Mouse (Mus musculus): Measurements from ENCODE around the gene Arhgap6.

Arhgap6 gene

DNA sequence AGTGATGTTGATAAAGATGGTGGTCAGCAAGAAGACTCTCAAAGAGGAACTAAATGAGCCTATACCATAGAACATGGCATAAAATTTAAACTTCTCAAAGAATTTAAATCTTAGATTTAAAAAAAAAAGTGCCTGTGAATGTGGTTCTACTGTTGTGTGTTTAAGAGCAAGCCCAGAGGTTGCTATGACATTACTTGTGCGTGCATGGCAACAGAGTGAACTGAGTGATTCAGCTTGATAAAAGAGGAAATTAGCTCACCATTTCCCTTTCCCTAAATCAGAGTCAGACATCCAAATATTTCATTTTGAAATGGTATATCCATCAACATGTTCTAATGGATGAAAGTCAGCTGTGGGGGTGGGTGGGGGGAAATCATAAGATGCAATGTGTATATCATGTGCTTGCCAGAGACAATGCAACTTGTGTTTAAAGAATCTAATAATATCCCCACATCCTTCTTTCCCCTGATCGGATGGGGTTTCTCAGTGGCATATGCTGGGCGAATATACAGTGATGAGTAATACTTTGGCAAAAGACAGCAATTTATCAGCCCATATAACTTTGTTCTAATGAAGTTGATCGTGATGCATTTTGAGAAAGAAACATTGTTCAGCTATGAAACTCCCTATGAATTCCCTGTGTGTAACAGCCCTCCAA is 328.3 kb downstream of the Arhgap6 start:
- DNase-seq: no peak

DNA sequence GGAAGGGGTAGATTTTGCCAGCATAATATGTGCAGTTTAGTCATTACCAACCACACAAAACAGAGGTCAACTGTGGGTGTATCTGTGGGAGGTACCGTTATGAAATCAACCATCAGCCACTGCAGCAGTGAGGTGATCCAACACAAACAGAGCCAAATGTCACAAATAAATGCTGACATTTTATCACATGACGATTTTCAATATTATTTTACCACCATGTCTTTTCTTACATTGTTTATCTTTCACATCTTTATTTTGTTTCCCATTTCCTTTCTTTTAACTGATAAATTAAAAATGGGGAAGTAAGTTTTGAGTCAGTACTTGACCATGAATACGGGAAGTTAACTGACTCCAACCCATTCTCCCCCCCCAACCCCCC is 328.9 kb downstream of the Arhgap6 start:
- no peak for DNase-seq

DNA sequence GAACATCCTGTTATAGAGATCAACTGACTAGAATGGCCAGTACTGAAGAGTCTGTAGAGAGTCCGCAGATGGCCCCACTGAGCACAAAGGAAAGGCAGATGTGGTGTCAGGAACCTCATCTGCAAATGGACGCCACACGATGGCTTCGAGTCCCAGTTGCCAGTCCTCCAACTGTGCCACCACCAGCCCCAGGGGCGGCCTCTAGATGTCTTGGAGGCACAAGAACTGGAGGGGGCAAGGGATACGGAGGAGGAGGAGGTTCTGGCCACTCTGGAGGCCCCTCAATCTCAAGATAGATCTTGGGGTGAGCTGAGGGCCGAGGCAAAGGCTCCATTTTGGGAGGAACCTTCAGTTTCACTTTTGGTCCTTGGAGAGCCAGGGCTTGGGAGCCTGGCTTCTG is 344.9 kb downstream of the Arhgap6 start:
- no peak for DNase-seq

DNA sequence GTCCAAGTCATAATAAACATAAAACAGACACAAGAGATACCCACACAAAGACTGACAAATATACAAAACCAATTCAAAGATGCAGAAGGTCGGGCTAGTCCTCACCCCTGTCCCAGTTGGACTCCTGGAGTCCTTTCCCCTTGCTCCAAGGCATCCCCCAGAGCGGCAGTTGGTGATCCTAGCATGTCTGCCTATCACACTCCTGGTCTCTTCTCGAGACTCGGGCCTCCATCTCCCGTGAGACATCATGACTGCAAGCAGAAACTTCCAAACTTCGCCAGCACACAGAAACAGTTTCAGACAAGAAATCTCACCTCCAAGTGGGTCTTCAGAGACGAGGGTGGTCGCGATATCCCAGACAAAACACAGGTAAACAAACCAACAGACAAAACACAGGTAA is 345.6 kb downstream of the Arhgap6 start:
- no peak for DNase-seq

DNA sequence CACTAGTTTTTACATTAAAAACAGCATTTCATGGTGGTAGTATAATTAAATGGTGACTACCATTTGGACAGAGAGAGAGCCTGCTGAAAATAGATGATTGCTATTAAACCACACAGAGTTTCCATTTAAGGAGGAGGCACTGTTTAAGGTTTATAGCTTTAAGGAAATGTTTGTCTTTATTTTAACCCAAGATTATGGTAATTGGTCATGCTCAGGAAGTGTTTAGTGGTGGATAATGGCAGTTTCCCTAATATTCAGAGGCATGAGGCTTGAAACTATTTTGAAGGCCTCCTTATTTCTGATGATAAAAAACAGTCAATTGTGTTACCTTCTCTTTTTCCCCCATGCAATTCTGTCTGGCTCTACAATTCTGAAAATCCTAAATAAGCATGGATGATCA is 358.9 kb downstream of the Arhgap6 start:
- no peak for DNase-seq

DNA sequence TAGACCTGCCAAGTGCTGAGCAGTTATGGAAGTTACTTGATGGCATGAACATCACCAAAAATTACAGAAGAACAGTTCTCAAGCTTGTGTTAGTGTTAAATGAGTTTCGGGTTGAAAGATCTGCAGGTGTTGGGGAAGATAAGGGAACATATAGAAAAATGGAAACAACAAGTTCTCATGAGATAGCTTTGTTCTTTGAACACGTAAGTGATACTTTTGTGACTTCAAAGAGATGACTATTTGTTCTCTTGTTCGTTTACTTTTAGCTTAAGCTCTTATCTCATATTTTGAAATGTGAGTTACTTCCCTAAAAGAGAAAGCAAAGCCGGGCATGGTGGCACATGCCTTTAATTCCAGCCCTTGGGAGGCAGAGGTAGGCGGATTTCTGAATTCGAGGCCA is 363.5 kb downstream of the Arhgap6 start:
- DNase-seq: no peak

DNA sequence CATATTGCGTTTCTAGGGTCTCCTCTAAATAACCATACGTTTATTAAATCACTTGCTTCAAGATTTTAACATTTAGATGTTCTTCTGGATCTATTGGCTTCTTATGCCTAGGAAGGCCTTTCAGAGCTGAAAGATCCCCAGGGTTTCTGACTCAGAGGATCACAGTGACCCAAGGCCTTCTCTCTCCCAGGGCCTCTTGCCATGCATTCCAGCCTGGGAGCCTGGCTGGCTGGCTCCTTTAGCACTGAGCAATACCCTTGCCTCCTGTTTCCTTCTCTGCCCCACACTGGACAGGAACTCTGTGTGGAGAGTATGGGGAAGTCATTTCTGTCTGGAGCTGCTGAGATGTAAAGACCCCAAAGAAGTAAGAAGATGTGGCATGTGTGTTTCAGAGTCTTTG is 376.1 kb downstream of the Arhgap6 start:
- DNase-seq: no peak

DNA sequence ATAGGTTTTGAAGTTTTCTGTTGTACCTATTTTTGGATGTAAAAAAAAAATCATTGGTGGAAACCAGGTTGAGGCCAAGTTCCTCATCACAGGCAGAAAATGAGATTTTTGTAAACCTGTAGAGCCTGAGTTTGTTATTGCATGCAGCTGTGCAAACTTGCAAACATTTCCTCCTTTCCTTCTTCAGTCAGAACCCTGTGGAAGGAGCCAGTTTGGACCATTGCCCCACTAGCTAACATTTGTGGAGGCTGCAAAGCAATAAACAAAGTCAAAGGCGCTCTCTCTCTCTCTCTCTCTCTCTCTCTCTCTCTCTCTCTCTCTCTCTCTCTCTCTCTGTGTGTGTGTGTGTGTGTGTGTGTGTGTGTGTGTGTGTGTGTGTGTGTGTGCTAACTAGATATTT is 378.9 kb downstream of the Arhgap6 start:
- no peak for DNase-seq

DNA sequence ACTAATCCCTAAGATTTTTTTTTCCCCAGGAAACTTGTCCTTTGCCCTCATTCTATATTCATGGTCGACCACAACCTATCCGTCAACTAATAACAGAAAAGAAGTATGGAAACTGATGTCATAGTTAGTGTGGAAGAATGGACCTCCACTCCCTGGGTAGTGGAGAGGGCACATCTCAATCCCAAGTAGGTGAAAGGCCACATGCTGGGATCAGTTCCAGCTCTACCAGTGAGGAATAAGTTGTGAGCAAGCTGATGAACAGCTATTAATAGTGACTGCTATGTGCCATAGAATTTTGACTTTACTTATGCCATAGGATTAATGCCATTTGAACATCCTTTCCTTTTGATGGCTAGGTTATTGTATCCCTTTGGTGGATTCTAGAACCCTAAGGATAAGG is 383.7 kb downstream of the Arhgap6 start:
- no peak for DNase-seq

DNA sequence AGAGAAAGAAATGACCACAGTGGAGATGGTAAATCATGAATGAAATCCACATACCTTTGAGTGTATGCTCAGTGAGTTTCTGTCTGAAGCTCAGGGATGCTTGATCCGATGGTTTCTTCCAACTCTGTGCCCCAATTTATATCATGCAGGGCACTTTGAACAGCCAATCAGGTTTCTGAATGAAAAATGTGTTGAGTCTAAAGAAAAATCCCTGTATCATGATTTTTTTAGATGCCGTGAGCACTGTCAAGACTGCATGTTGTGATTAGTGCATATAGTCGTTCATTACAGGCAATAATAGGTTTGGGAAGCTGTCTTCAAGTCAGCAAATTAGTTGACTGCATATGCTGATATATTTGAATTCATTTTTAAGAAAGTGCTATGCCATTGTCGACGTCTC is 392.2 kb downstream of the Arhgap6 start, which contains the start of gene Amelx:
Amelx (minus strand) TSS at position 101 of the 400 bp plus-strand sequence.
- DNase-seq: no peak

DNA sequence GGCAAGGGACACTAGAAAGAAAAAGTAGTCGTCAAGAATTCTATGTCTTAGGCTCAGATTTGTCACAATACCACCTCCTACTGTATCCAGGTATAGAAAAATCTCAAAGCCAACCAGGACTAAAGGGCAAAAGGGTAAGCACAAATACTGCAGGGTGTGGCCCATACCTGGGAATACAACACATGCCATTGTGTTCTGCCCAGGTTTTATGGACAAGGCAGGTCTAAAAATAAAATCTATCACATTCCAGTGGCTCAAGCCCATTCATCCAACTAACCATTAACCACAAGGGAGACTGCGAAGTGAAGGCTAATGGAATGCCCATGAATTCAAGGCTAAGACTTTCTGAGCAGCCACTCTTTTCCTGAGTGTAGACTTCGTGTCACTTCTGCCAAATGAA is 415.1 kb downstream of the Arhgap6 start:
- no peak for DNase-seq

DNA sequence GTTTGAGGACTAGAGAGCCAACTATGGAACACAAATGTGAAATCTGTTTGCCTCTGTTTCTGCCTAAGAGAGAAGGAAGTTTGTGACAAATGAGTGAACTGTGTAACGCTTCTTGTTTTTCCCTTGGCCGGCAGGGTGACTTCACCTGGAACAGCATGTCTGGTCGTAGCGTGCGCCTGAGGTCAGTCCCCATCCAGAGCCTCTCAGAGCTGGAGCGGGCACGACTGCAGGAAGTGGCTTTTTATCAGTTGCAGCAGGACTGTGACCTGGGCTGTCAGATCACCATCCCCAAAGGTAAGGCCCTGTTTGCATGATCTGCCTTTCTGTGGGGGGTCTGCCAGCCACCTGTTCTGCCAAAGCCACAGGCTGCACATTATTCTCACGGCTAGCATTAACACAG is 425.2 kb downstream of the Arhgap6 start:
- DNase-seq: no peak

DNA sequence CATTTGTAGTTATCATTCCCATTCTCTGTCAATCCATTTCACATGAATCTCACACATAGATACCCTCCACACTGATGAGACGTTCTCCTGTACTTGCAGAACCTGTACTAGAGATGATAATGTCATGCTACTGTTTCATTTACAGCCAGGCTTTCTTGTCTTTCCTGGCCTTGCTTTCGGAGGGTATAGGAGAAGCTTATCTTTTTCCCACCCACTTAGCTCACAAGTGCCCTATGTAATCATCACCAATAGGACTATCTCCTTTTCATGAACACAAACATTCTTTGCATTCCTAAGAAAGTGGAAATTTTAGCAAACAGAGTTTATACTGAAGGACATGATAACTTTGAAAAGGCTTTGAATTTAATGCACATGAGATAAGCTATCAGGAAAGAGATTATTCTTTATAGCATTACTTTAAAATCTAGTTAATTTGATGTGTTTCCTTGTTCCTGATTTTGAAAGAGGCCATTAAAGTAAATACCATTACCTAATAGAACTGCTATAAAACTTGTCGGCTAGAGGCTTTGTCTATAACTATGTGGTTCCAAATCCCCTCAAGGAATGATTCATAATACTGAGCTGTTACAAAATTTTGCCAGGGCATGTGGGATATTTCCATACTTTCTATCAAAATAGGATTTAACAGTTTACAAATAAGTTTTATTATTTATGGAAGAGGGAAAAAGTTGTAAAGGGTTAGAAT is 427.6 kb downstream of the Arhgap6 start:
- DNase-seq: no peak

DNA sequence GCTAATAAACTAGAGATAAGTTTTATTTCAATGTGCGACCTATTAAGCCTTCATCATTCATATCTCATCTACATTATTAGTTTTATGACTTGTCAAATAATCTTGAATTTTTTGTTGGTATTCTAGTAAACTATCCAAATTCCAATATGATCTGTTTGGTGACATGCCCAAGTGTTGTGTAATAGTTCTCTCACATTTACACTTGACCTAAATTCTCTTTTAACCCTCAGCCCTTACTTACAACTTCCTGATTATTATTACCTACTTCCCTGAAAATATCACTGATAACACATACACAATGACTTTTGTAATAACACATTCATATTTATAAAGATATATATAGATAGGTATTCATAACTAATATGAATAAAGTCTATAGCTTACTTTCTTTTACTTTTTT is 461.0 kb downstream of the Arhgap6 start:
- no peak for DNase-seq

DNA sequence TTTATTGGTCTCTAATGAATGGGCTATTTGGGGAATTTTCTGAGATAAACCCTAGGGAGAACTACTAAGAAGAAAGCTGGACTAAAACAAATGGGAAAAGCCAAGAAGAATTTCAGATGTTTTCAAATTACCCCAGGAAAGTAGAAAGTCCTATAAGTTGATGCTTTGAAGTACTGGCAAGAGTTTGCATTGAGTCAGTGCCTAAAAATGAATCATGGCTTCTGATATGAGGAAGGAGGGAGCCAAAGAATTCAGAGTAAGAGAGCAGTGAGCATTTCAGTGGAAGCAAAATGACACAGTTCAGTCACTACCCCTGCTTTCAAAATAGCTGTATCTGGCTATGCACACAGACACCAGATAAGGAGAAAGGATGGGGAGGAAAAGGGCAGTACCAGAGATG is 461.8 kb downstream of the Arhgap6 start:
- DNase-seq: no peak

DNA sequence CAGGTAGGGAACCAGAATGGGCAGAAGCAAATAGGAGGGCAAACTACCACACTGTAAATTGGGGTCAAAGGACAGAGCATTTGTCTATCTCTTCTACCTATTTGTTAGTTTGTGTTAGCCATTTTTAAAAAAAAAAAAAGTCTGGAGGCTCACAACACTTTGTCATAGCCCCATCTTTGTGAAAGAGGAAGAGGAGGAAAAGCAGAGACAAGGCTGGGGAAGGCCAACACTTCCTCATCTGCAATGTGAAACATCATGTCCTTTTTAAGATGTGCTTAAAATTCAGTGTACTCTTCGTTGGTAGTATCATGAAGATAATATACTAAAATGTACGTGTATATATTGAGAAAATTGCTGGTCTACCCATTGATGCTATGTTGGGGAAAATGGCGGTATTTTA is 466.1 kb downstream of the Arhgap6 start:
- DNase-seq: no peak

DNA sequence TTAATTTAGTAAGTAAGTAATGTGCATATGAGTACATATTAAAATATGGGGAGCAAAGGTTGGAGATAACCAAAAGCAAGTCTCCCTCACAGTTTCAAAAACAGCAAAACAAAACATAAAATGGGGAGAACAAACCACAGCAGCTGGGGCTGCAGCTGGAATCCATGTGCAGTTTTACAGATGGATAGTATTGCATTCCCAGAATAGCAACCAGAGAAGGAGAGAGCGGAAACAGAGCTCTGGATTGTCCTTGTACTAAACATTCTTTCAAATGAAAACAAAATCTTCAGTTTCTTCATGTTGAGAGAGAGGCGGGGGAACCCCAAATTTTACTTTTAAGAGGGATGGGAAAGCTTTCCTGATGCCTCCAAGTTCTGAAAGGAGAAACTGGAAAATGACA is 467.3 kb downstream of the Arhgap6 start:
- DNase-seq: no peak

DNA sequence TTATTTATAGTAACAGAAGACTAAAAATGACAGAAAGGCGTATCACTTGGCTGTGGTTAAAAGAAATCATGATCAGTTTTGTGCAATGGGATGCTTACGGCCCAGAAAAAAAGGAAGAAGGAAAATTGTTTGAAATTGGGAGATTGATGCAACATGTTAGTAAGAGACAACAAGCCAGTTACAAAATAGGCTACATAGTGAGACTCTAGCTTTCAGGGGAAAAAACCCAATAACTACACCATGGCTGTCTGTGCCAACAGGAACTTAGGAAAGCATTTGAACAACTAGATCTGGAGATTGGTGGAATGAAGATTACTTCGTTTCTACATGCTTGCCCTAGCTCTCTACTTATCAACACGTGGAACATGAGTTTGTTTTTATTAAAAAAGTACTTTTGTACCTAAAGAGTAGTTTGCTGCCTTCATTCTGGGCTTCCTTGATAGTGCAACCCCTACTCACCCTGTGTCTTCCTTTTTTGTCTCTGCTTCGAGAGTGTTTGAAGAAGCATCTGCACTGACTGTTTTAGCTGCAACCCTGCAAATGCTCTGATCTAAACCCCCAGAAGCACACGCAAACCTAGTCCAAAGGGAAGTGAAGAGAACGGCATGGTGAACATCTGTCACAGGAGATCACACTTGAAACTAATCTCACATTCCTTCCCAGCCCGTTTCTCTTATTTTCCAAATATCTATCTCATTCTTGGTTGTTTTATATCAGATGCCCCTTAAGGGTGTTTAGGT is 468.7 kb downstream of the Arhgap6 start:
- no peak for DNase-seq

DNA sequence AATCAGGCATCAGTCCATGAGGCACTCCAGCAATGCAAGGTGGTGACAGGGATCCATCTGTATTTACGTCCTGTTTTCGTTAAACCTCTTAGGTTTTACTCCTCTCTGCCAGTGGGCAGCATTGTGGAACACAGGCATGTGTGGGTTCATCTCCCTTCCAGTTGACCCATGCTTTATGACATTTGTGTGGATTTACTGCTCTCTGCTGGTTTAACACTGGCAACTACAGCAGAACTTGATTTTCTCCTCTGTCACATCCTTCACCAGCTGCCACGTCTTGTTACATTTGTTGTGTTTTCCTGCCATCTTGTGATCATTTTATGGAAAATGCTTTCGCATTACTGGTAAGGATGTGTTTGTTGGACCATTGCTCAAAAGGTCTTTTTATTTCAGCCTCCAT is 504.7 kb downstream of the Arhgap6 start:
- DNase-seq: peak; percentile 17

DNA sequence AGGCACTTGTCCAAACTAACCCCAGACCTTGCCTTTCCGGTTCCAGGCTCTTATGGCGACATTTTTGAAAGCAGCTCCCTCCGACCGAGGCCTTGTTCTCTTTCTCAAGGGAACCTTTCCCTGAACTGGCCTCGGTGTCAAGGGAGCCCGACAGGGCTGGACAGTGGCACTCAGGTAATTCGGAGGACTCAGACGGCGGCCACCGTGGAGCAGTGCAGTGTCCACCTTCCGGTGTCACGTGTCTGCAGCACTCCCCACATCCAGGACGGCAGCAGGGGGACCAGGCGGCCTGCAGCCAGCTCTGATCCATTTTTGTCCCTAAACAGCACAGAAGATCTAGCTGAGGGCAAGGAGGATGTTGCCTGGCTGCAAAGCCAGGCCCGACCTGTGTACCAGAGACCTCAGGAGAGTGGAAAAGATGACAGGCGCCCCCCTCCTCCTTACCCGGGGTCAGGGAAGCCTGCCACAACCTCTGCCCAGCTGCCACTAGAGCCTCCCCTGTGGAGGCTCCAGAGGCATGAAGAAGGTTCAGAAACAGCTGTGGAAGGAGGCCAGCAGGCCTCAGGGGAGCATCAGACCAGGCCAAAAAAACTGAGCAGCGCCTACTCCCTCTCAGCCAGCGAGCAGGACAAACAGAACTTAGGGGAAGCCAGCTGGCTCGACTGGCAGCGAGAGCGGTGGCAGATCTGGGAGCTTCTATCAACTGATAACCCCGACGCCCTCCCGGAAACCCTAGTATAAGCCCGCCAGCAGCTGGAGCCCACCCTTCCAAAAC is 507.6 kb downstream of the Arhgap6 start:
- DNase-seq: no peak

DNA sequence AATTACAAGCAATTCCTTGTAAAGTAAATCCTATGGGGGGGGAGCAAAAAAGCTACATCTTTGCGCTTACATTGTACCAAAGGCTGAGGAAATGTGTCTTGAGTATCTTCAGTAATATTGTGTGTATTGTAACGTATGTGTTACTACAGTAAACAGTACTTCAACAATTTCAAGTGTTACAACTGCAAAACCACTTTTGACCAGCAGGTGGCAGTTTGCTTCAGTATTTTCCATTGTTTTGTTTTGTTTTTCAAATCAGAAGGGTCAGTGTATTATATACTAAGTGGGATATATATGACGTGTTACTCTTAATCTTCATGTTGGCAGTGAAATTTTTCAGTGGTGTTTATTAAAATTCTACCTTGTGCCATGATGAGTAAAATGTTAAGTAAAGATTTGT is 509.0 kb downstream of the Arhgap6 start:
- no peak for DNase-seq

DNA sequence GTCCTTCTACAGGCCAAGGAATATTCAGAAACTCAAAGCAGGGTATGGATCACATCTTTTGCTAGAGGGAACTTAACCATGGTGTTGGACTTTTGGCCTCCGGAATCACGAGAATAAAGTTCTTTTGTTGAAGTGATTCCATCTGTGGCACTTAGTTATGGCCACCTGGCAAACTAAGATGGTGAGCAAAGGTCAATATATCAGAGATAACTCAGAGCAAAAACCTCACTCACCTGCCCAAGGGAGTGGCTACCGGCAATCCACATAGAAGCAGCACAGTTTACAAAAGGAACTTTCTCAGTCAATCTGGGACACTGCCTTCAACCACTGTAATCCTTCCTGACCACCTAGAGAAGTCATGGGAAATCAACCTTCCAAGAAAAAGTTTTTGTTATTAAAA is 513.7 kb downstream of the Arhgap6 start:
- DNase-seq: no peak

DNA sequence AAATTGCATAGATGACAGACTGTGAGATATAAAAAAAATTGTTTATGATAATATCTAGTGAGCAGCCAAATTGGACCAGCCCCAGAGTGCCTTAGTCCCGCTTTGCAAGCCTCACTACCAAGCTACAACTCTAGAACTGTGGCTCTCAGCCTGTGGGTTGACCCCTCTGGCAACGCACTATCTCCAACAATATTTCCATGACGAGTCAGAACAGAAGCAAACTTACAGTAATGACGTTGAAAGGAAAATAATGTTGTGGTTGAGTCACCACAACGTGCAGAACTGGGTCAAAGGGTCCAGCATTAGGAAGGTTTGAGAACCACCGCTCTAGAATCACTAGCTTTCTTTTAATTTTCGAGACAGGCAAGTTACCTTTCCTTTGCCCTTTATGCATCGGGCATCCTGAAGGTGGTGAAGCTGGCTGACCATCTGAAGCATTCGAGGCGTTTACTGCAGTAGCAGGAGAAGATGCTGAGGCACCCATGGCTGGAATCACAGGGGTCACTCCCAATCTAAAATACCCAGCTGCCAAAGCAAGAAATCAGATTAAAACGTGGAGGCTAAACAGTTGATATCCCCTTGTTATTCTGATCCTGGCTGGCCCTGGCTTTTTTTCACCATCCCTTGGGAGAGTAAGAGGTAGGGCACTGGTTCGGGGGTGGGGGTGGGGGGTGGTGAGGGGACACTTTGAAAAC is 524.3 kb downstream of the Arhgap6 start:
- no peak for DNase-seq

All from right cerebral cortex, adult 18-20 months (tissue).